Mouse (Mus musculus) embryonic fibroblast, embryonic 13.5 days (primary cell): Measurements from ENCODE around the gene Ptbp2. TPM values are rescaled to one million over a fixed set of nuclear protein-coding genes. Genes with fewer than 3 reads are reported as not detected.
A peak's percentile ranks its signal among the peaks of the same experiment; 100 is the strongest.

Experiments used
- H3K27ac ChIP-seq: 2 replicates; pipeline ENCODE4 v1.5.1; 2012; ENCODE audit warnings: low read length, control low read depth, inconsistent platforms; ENCODE audit not compliant: insufficient read depth
- H3K4me1 ChIP-seq: 2 replicates; pipeline ENCODE4 v1.6.1; 2011; ENCODE audit warnings: low read length; ENCODE audit not compliant: control insufficient read depth, insufficient read depth
- H3K4me3 ChIP-seq: 2 replicates; pipeline ENCODE4 v1.5.1; 2011; ENCODE audit warnings: mild to moderate bottlenecking, control low read depth, low read length; ENCODE audit not compliant: insufficient read depth
- CTCF ChIP-seq: IDR thresholded peaks from 2 replicates; pipeline ENCODE4 v1.5.1; 2011; ENCODE audit warnings: mild to moderate bottlenecking, control low read depth, low read length, moderate library complexity, borderline replicate concordance; ENCODE audit not compliant: insufficient read depth
- POLR2A ChIP-seq: IDR thresholded peaks from 2 replicates; pipeline ENCODE4 v1.6.1; 2011; ENCODE audit warnings: low read depth, mild to moderate bottlenecking, control low read depth, low read length, moderate library complexity
- polyA plus RNA-seq: library from polyadenylated mRNA; stranded (reverse); fragments of >200 nt; gene quantifications from 2 replicates; pipeline ENCODE4 v1.2.4, GENCODE M21; 2011; ENCODE audit warnings: low read depth; ENCODE audit not compliant: missing spikeins, insufficient read length

Gene Ptbp2
- polyA plus RNA-seq = 53.2 and 63.6 TPM in 2 replicates

- peaks cover 3% of the 10 kb centered on the region; the same call in 1 of the 2 replicates for H3K4me1 ChIP-seq
- TF ChIP-seq CTCF = no peak
- no peak for TF ChIP-seq POLR2A
- H3K4me3 ChIP-seq = peak within 1 kb of the TSS; percentile 36
- no peak within 1 kb of the TSS for H3K27ac ChIP-seq
Observed at GRCm38 (mm10) chr3:119784366-119784765, at the start of gene Ptbp2. Ptbp2 (minus strand) TSS chr3:119784466.

- no peak overlapping the region for H3K4me3 ChIP-seq
- TF ChIP-seq CTCF (no peak), POLR2A (no peak)
- H3K4me1 ChIP-seq = no peaks in the 10 kb centered on the region
- H3K27ac ChIP-seq = no peak overlapping the region
Observed at GRCm38 (mm10) chr3:119814678-119815077, 30.4 kb upstream of the Ptbp2 start.

DNA sequence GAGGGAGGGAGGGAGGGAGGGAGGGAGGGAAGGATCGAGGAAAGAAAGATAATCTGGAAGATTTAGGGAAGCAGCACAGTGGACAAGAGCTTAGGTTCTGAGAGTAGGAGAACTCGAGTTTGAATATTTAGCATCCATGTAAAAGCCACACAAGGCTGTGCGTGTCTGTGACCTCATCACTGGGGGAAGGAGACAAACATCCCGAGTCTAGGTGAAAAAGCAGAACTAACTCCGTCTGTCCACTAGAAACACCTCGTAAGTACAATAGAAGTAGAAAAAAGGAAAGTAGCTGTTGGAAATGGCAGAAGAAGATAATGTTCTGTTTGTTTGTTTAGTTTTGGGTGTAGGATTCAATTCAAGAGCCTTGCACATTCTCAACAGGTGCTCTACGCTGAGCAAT lies 21.9 kb upstream of the Ptbp2 start:
- TF ChIP-seq POLR2A (no peak), CTCF (no peak)
- Histone ChIP-seq H3K4me1 (no peaks in the 10 kb centered on the region), H3K4me3 (no peak overlapping the region)

GRCm38 (mm10) chr3:119794677-119795365 lies 10.6 kb upstream of the Ptbp2 start:
- TF ChIP-seq CTCF (no peak), POLR2A (no peak)
- no peak overlapping the region for H3K4me3 ChIP-seq
- peak overlapping the region; percentile 47; the same call in 1 of the 2 replicates for H3K27ac ChIP-seq
- 0 out of 2 replicates have a peak, but pooled peaks cover 2% of the 10 kb centered on the region for H3K4me1 ChIP-seq

More for the DNA sequence above, 21.9 kb upstream of the Ptbp2 start:
- H3K27ac ChIP-seq = no peak overlapping the region

DNA sequence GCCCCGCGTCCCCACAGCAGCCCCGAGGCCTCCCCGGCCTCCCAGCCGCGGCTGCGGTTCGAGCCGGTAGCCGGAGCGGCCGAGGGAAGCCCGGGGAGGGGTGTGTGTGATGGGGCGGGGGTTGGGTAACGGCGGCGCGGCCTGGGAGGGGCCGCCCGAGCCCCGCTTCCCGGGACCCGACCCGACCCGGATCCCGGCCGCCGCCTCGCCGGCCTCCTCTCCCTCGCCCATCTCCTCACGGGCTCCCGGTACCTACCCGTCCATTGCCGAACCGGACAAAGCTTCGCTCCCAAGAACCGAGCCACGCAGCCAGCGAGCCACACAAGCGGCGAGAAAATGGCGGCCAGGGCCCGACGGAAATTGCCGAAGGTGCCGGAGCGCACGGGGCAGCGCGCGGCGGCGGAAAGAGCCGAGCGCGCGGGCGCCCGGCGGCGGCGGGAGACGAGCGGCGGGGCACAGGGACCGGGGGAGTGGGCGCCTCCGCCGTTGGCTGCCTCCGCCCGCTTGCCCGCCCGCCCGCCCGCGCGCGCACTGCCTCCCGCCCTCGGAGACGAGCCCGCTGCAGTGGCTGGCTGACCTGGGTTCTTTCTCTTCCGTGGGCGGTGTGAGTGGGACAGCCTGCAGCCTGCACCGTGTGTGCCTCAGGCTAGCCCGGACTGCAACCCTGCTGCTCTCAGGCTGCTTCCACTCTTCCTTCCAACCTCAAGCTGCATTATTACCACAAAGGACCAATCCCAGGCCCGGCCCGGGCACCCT lies 1.1 kb downstream of the Ptbp2 start:
- TF ChIP-seq CTCF (no peak), POLR2A (peak; percentile 51)
- Histone ChIP-seq H3K4me3 (peak overlapping the region; percentile 79), H3K27ac (peak overlapping the region; percentile 76), H3K4me1 (peaks cover 3% of the 10 kb centered on the region; the same call in 1 of the 2 replicates)

DNA sequence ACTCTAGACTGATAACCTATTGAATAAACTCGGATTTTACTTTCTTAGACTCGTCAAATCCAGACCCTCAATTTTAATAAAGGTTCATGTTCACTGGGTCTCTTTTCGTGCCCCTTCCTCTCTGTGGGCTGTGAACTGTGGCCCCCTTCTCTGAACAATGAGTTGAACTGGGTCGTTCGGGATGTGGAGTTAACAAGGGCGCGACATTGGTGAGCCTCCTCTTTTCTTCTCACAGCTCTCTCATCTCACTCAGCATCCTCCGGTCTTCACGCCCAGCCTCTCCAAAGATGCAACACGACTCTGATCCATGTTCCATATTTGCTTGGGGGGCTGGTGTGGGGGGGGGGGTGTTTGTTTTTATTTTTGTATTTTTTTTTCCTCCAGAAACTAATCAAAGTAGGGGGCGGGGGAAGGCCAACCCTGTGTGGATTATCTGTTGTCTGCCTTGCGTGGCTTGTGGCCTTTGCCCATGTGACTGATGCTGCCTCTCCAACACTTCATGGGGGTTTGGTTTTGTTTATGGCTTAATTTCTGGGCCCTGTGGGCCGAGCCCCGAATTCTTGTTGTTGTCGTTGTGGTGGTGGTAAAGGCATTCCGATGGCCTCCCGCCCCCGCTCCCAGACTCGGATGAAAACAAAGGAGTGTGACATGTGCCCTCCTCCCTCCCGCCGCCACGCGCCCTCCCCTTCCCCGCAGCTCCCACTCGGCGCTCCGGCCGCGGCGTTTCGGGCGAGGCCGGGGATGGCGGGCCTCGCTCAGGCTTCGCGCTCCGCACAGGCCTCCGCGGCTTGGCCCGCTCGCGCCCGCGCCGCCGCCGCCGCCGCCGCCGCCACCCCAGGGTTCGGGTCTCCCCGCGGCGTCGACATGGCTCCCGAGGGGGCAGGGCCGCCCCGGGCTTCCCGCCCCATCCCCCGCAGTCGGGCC lies 2.0 kb downstream of the Ptbp2 start:
- TF ChIP-seq CTCF (no peak), POLR2A (0 out of 2 replicates have a peak, but pooled peaks have one; percentile 14)
- H3K4me1 ChIP-seq = peaks cover 3% of the 10 kb centered on the region; the same call in 1 of the 2 replicates
- H3K27ac ChIP-seq = peak overlapping the region; percentile 58

DNA sequence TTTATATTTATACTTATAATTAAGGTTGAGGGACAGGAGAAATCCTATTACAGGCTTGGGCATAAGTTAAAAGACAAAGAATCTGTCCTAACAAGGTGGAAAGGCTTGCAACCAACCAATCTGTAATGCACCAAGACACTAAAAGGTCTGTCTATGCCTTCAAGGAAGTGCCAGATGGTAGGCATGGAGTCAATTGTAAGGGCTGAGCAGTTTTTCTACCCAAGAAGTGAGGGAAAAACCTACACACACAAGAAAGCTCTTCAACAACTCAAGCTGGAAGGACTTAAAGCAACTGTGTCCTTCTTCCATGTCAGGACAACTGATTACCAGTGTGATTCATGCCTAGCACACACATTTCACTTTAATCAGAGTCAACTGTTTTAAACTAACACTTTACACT lies 3.4 kb downstream of the Ptbp2 start:
- Histone ChIP-seq H3K4me3 (peak overlapping the region; percentile 42), H3K27ac (no peak overlapping the region; the same call in 1 of the 2 replicates), H3K4me1 (peaks cover 3% of the 10 kb centered on the region; the same call in 1 of the 2 replicates)
- TF ChIP-seq POLR2A = no peak
- TF ChIP-seq CTCF = no peak

More for the DNA sequence above, 2.0 kb downstream of the Ptbp2 start:
- H3K4me3 ChIP-seq = peak overlapping the region; percentile 79

GRCm38 (mm10) chr3:119779261-119779660 lies 5.0 kb downstream of the Ptbp2 start:
- TF ChIP-seq CTCF = no peak
- no peak for TF ChIP-seq POLR2A

GRCm38 (mm10) chr3:119778431-119778830 lies 5.8 kb downstream of the Ptbp2 start:
- Histone ChIP-seq H3K4me3 (no peak overlapping the region), H3K4me1 (peaks cover 3% of the 10 kb centered on the region; the same call in 1 of the 2 replicates), H3K27ac (no peak overlapping the region)
- TF ChIP-seq CTCF = no peak
- no peak for TF ChIP-seq POLR2A

More at GRCm38 (mm10) chr3:119779261-119779660, 5.0 kb downstream of the Ptbp2 start:
- Histone ChIP-seq H3K27ac (no peak overlapping the region), H3K4me1 (peaks cover 3% of the 10 kb centered on the region; the same call in 1 of the 2 replicates), H3K4me3 (no peak overlapping the region)
